Mouse (Mus musculus): ENCODE results near the gene Arhgap8. TPM values are rescaled to one million over a fixed set of nuclear protein-coding genes. Genes with fewer than 3 reads are reported as not detected.
"Not testable (repeated sequence)": the region's sequence is repeated elsewhere in the genome, so short reads cannot be mapped to it uniquely, and the experiment has no call there.

The Arhgap8 gene
- polyA plus RNA-seq, 1 experiment from 2014 or later, result not detected

DNA sequence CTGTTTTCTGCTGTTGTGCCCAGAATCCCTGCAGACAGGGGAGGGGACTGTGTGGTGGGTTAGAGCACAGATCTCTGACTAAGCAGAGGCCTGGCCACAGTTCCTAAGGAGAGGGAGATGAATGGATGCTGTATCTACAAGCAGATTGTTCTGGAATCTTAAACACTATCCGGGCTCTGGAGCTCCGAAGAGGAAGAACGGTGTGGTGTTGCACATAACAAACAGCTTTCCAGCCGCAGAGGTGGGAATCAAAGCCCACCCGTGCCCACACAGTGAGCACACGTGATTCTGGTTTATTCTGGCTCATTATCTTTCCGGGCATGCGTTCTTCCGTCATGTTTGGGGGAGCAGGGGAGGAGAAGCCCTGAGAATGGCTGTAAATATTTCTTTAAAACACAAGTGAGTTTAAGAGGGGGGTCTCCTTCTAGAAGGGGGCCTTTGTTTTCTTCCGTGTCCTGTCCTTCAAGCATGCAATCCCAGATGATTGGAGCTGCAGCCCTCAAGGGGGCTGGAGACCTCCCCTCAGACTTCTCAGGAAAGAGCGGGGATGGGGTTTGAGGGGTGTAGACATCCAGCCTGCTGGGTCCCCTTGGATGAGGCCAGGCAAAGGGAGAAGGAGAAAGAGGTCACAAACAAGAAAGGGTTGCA is 16.6 kb downstream of the Arhgap8 start:
- WGBS (ENCODE audit: missing documents), result 91% methylated on average over 11 of the region's 11 CpGs
- Histone ChIP-seq H3K36me3 (ENCODE audit: inconsistent target) (no peaks in the 10 kb centered on the region), H3K4me3 (ENCODE audit: inconsistent target) (no peak overlapping the region), H3K79me2 (ENCODE audit: inconsistent target) (no peaks in the 10 kb centered on the region), H3K27ac (no peak overlapping the region)

DNA sequence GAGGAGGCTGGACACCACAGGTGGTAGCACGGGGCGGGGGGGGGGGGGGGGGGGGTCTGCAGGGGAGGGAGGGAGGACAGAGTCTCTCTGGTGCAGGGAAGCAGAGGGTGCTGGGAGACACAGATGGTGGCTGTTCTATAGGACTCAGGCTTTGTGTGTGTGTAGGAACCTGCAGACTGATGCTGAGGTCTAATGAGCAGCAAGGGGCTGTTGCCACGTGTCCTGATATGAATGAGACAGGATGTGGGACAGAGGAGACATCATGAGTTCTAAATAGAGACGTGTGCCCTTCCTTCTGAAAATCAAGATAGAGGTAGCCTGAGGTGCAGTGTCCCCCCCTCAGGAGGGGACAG is 17.1 kb downstream of the Arhgap8 start:
- Histone ChIP-seq H3K36me3 (ENCODE audit: inconsistent target) (no peaks in the 10 kb centered on the region), H3K79me2 (ENCODE audit: inconsistent target) (no peaks in the 10 kb centered on the region), H3K4me3 (ENCODE audit: inconsistent target) (no peak overlapping the region), H3K27ac (no peak overlapping the region)
- WGBS (ENCODE audit: missing documents), result 61% methylated on average over 2 of the region's 4 CpGs

DNA sequence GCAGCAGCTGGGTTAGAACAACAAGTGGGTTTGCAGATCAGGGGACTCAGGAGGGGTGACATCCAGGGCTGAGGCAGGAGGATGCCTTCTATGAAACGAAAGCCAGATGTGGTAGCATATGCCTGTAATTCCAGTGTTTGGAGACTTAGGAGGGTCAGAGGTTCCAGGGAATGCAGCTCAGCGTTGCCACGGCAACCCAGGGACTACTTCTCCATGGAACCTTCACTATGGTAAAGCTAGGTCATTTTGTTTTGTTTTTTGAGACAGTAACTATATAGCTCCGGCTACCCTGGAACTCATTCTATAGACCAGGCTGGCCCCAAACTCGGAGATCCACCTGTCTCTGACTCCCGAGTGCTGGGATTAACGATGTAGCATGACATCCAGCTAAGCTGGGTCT is 18.4 kb downstream of the Arhgap8 start:
- whole genome bisulfite sequencing (ENCODE audit: missing documents), result 86% methylated on average over 7 of the region's 7 CpGs
- no peak overlapping the region for H3K4me3 ChIP-seq (ENCODE audit: inconsistent target)
- H3K79me2 ChIP-seq (ENCODE audit: inconsistent target), result no peaks in the 10 kb centered on the region
- H3K27ac ChIP-seq, result no peak overlapping the region
- H3K36me3 ChIP-seq (ENCODE audit: inconsistent target), result no peaks in the 10 kb centered on the region

DNA sequence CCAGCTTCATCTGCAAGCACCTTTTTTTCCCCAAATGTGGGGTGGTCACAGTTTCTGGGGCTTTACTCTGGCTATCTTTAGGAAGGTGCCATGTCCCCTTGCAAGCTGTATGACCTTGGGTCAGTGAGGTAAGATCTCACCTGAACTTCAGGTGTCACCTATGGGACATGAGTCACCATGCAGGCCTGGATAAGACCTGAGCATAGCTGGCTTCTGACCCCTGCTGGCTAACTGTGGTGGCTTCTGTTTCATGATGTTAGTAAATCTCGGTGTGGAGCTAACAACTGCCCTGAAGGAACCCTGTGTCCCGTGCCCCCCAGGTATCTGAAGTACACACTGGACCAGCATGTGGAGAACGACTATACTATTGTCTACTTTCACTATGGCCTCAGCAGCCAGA is 21.7 kb downstream of the Arhgap8 start:
- no peaks in the 10 kb centered on the region for H3K79me2 ChIP-seq (ENCODE audit: inconsistent target)
- no peaks in the 10 kb centered on the region for H3K36me3 ChIP-seq (ENCODE audit: inconsistent target)
- WGBS (ENCODE audit: missing documents), result 75% methylated on average over 3 of the region's 3 CpGs
- H3K27ac ChIP-seq, result no peak overlapping the region
- no peak overlapping the region for H3K4me3 ChIP-seq (ENCODE audit: inconsistent target)

DNA sequence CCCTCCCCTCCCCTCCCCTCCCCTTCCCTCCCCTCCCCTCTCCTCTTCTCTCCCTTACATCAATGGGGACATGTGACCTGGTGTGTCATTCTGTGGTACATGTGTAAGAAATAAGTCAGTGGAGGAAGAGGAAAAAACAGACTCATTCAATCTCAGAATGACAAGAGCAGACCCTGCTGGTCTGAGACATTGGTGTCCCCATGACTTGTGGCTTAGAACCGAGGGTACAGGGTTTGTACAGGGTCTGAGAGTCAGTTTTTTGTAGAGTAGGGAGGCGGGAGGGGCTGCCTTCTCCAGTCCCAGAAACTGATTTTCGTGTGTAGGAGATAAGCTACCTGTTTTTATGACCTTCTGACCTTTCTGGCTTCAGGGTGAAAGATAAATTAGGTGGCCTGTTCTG is 23.5 kb downstream of the Arhgap8 start:
- Histone ChIP-seq H3K27ac (no peak overlapping the region), H3K36me3 (ENCODE audit: inconsistent target) (no peaks in the 10 kb centered on the region), H3K4me3 (ENCODE audit: inconsistent target) (no peak overlapping the region), H3K79me2 (ENCODE audit: inconsistent target) (no peaks in the 10 kb centered on the region)
- 42% methylated on average over 3 of the region's 3 CpGs for WGBS (ENCODE audit: missing documents)

DNA sequence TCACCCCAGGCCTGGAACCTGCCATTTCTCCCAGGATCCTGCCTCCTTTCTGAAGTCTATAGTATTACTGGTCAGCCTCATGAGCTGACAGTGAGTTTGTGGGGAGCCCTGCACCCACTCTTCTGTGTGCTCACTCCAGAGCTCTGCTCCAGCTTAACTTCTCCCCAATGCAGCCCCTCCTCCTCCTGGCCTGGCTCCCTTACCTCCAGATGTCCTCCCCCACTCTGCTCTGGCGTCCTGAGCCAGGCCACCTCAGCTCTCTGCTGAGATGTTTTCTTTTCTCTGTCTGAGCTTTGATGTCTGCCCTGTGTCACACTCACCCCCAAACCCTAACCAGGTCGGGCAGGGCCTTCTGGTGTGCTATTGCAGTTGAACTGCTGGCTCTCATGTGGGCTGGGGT is 24.5 kb downstream of the Arhgap8 start:
- H3K79me2 ChIP-seq (ENCODE audit: inconsistent target), result no peaks in the 10 kb centered on the region
- no peak overlapping the region for H3K27ac ChIP-seq
- WGBS (ENCODE audit: missing documents), result 63% methylated on average over 2 of the region's 2 CpGs
- no peaks in the 10 kb centered on the region for H3K36me3 ChIP-seq (ENCODE audit: inconsistent target)
- no peak overlapping the region for H3K4me3 ChIP-seq (ENCODE audit: inconsistent target)

DNA sequence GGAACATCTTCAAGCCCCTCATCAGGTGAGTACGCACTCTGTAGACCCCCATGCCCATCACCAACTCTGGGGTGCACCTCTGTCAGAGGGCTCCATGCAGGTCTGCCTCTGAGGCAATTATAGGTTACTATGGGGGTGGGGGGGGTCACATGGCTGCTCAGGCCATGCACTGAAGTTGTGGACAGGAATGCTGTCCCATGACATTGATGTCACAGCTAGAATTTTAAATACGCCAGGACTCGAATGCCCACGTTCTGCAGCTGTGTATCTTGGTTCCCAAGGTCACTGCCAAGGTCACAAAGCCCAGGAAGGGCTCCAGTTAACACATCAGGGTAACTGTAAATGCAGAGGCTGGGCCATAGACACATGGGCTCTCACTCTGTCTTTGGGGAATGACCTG is 26.0 kb downstream of the Arhgap8 start:
- no peaks in the 10 kb centered on the region for H3K79me2 ChIP-seq (ENCODE audit: inconsistent target)
- H3K27ac ChIP-seq, result no peak overlapping the region
- no peak overlapping the region for H3K4me3 ChIP-seq (ENCODE audit: inconsistent target)
- H3K36me3 ChIP-seq (ENCODE audit: inconsistent target), result no peaks in the 10 kb centered on the region
- WGBS (ENCODE audit: missing documents), result 100% methylated on average over 4 of the region's 4 CpGs

DNA sequence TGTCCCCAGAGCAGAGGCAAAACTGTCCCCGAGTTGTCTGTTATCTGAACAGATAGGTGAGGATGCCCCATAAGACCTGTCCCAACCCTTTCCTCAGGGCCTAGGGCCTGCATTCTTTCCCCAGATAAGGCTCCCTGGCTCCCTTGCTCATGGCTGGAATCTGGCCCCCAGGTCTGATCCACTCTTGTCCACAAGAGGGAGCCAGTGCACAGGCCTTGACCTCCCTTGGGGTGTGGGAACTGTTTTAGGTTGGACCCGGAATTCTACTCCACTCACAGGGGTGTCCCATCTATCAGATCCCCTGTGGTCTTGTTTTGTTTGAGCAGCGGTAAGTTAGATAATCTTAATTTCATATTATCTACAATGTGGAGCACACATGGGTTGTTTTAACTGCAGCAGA is 35.1 kb downstream of the Arhgap8 start:
- Histone ChIP-seq H3K79me2 (ENCODE audit: inconsistent target) (no peaks in the 10 kb centered on the region), H3K27ac (no peak overlapping the region), H3K4me3 (ENCODE audit: inconsistent target) (no peak overlapping the region), H3K36me3 (ENCODE audit: inconsistent target) (no peaks in the 10 kb centered on the region)
- 36% methylated on average over 3 of the region's 3 CpGs for WGBS (ENCODE audit: missing documents)

DNA sequence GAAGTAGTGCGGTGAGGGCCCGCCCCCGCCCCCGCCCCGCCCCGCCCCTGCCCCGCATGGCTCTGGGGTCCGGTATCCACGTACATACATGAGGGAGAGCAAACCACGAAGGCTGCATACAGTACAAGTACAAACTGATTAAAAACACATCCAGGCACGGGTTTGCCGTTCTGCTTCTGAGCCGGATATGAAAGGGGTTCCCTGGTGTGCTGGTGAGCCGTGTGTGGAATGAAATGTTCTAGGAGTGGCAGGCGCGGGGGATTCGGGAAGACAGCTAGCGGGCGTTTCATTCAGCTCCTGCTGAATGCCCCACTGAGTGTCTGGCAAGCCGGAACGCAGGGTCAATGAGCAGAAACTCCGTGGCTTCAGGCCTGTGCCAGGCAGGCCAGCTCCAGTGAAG is 36.6 kb downstream of the Arhgap8 start:
- 41% methylated on average over 21 of the region's 22 CpGs for WGBS (ENCODE audit: missing documents)
- H3K36me3 ChIP-seq (ENCODE audit: inconsistent target), result no peaks in the 10 kb centered on the region

DNA sequence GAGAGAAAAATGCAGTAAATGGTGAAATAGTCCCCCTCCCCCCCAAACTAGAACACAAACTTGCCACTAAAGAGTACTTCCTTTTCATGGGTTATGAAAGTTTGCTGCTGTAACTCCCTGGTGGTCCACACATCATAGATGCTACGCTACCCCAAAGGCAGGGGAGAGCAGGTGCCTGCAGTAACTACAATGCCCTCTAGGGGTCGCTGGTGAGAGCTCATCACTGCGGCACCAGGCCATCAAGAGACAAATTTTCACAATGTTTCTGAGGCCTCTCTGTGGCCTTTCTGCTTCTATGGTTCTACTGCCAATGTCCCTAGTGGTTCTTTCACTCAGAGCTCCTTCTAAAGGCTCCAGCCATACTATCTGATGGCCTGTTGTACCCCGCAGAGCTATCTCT is 38.6 kb downstream of the Arhgap8 start:
- 46% methylated on average over 4 of the region's 4 CpGs for WGBS (ENCODE audit: missing documents)
- H3K27ac ChIP-seq, result no peak overlapping the region
- no peaks in the 10 kb centered on the region for H3K36me3 ChIP-seq (ENCODE audit: inconsistent target)
- H3K79me2 ChIP-seq (ENCODE audit: inconsistent target), result no peaks in the 10 kb centered on the region
- no peak overlapping the region for H3K4me3 ChIP-seq (ENCODE audit: inconsistent target)

More for the DNA sequence above, 36.6 kb downstream of the Arhgap8 start:
- Histone ChIP-seq H3K79me2 (ENCODE audit: inconsistent target) (no peaks in the 10 kb centered on the region), H3K4me3 (ENCODE audit: inconsistent target) (no peak overlapping the region), H3K27ac (no peak overlapping the region)

DNA sequence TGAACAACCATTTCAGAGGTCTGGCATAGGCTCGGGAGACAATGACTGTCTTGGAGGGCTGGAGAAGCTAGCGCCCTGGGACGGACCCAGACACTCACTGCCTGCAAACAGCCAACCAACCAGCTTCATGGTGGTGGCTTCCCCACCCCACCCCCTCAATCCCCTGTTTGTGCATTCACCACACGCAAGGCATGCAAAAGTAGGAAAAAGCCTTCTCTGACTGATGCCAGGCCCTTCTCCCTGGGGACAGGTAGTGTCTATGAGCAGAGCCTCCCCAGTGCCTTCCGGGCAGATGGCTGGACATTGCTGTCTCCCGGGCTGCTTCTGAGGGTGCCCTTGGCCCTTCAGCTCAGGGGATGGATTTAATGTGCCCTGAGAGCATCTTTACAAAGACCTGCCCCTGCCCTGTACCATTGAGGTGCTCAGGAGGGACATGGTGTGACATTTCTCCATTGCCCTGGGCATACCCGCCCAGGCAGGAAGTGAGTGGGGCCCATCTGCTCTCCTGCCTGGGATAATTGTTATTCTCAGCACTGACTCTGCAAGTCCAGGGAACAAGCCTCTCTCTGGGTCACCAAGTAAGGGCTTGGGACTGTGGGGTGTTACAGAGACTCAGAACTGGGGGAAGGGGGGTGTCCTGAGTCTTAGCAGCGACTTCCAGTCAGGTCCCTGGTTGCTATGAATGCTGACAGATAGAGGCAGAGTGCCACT is 43.0 kb downstream of the Arhgap8 start:
- Histone ChIP-seq H3K79me2 (ENCODE audit: inconsistent target) (no peaks in the 10 kb centered on the region), H3K4me3 (ENCODE audit: inconsistent target) (no peak overlapping the region), H3K27ac (no peak overlapping the region), H3K36me3 (ENCODE audit: inconsistent target) (no peaks in the 10 kb centered on the region)
- WGBS (ENCODE audit: missing documents), result 91% methylated on average over 8 of the region's 8 CpGs

DNA sequence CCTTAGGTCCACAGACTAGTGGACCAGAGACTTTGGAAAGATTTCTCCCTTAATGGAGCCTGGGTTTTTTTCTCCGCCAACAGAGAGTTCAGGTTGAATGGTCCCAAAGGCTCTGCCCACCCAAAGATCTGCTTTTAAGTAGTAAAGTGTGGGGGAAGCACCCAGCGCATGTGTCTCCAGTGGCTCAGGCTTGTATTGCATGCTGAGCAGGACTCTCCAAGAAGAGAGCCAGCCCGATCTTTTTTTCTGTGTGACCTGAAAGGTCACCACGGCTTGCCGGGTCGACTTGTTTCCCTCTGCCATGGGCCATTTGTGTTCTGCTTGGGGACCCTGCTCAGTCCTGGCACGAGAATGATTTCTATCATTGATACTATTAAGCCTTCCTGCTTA is 43.6 kb downstream of the Arhgap8 start:
- Histone ChIP-seq H3K36me3 (ENCODE audit: inconsistent target) (no peaks in the 10 kb centered on the region), H3K27ac (no peak overlapping the region), H3K79me2 (ENCODE audit: inconsistent target) (no peaks in the 10 kb centered on the region), H3K4me3 (ENCODE audit: inconsistent target) (no peak overlapping the region)
- 68% methylated on average over 7 of the region's 7 CpGs for WGBS (ENCODE audit: missing documents)

DNA sequence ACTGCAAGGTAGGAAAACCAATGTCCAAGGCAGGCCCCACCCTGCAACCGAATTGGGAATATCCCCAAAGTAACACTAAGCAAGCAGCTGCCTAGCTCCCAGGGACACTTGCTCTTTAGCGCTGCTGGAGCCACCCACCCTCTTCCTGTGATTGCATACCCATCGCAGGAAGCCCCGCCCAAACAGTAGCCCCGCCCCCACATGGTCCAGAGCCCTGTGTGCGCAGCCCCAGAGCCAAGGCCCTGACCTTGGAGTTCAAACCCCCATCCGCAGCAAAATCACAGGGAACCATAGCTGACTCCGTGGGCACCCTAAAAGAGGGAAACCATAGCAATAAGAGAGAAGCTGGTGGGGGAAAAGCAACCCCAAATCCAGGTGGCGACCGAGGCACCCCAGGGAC is 46.8 kb downstream of the Arhgap8 start:
- Histone ChIP-seq H3K4me3 (ENCODE audit: inconsistent target) (no peak overlapping the region), H3K79me2 (ENCODE audit: inconsistent target) (no peaks in the 10 kb centered on the region), H3K27ac (no peak overlapping the region), H3K36me3 (ENCODE audit: inconsistent target) (no peaks in the 10 kb centered on the region)
- 65% methylated on average over 10 of the region's 10 CpGs for WGBS (ENCODE audit: missing documents)

DNA sequence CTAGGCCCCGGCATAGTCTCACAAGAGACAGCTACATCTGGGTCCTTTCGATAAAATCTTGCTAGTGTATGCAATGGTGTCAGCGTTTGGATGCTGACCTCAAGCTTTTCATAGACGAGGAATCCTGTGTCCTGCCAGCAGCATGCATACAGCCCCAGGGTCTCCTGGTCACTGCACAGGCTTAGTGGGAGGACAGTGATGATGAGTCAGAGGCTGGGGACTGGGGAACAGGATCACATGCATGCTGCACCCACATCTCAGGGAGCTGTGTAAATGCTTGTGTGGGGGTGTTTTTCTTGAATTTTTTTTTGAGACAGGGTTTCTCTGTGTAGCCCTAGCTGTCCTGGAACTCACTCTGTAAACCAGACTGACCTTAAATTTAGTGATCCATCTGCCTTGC is 48.7 kb downstream of the Arhgap8 start:
- not testable (repeated sequence) for H3K4me3 ChIP-seq (ENCODE audit: inconsistent target)
- peak overlapping the region; percentile 7; the same call in 1 of the 2 replicates for H3K27ac ChIP-seq

DNA sequence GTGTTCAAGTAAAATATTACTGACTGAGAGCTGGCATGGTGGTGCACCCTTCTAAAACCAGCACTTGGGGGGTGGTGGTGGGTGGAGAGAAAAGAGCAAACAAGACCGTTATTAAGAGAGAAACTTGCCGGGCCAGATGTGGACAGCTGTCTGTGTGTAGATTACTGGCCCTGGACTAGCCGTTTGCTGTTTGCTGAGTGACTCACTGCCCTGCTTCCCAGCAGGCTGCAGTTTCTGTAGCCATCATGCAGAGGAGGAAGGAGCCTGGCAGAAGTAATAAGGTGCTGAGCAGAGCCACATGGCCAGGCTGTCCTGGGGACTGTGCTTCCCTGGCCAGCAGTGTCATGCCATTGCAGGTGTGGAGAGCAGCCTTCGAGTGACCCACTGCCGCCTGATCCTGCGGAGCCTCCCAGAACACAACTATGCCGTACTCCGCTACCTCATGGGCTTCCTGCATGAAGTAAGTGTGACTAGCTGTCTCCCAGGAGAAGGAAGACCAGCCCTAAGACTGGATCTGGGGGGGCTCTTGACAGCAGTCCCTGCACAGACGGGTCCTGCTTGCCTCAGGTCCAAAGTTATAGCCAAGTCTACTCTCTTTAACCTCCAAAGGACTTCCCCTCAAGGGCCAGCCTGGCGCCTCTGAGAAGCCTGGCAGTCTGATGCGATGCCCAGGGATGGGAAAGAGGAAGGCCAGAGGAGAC is 49.9 kb downstream of the Arhgap8 start:
- H3K4me3 ChIP-seq (ENCODE audit: inconsistent target), result no peak overlapping the region
- WGBS (ENCODE audit: missing documents), result 79% methylated on average over 11 of the region's 11 CpGs
- H3K36me3 ChIP-seq (ENCODE audit: inconsistent target), result no peaks in the 10 kb centered on the region
- no peak overlapping the region for H3K27ac ChIP-seq
- H3K79me2 ChIP-seq (ENCODE audit: inconsistent target), result no peaks in the 10 kb centered on the region

More for the DNA sequence above, 48.7 kb downstream of the Arhgap8 start:
- WGBS (ENCODE audit: missing documents), result 86% methylated on average over 3 of the region's 4 CpGs
- H3K79me2 ChIP-seq (ENCODE audit: inconsistent target); H3K36me3 ChIP-seq (ENCODE audit: inconsistent target): not testable (repeated sequence)
